Mouse (Mus musculus): ENCODE results near the gene Scel.
"Not testable (repeated sequence)": the region's sequence is repeated elsewhere in the genome, so short reads cannot be mapped to it uniquely, and the experiment has no call there.

Gene Scel

DNA sequence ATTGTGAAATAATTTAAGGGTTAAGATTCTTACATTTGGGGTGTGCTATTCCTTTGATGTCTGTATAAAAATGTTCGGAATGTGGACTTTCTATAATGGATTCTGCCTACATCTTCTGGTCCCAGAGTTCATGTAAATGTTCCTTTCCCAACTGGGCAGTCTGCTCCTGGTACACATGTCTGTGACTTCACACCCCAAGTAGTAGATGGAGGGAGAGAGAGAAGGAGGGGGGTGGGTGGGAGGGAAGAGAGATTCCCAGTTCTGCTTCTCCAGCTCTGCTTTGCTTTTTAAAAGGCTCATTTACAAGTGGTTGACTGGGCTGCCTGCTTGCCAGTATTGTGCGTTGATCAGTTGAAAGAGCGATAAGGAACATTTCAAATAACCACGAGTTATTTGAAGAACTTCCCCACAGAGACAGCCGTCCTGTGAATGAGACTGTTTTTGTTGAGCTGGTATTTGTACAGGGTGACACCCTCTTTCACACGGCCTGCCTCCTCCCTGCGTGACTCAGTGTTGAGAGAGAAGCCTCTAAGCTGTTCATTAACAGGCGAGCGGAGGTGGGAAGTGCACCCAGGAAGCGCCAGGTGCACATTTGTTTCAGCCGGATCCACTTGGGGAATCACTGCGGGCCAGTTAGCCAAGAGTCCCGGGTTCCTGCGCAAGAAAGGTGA lies at the start of gene Scel:
Gene Scel (plus strand): TSS at position 541 of the 671 bp plus-strand sequence.
- peak; percentile 15 for DNase-seq

DNA sequence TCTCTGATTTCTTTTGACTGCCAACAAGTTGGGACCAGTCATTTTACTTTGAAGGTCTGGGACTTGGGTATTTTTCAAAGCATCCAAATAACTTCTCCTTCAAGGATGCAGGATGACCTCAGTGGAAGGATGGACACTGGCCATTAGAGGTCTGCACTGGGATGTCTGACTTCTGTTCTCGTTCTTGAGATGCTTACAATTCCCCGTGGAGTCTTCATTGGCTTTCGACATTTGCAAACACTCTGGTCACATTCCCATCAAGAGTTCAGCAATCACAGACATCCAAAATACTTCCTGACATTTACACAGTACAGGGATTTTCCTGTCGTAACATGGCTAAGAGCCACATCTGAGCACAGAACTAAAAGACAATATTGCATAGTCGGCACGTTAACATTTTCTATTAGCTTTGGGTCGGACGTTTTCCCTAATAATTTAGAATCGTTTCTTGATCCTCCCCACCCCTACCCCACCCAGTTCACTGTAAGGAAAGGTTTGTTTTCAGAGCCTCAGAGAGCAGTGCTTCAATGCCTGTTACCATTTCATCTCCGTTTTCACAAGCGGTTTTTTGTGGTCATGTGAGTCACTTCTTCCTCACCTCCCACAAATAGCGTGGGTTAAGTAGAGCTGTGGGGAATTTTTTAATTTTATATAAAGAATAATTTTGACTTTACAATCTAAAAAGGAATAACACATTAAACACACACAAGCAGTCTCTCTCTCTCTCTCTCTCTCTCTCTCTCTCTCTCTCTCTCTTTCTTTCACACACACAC lies 44.3 kb upstream of the Scel start:
- DNase-seq = no peak

DNA sequence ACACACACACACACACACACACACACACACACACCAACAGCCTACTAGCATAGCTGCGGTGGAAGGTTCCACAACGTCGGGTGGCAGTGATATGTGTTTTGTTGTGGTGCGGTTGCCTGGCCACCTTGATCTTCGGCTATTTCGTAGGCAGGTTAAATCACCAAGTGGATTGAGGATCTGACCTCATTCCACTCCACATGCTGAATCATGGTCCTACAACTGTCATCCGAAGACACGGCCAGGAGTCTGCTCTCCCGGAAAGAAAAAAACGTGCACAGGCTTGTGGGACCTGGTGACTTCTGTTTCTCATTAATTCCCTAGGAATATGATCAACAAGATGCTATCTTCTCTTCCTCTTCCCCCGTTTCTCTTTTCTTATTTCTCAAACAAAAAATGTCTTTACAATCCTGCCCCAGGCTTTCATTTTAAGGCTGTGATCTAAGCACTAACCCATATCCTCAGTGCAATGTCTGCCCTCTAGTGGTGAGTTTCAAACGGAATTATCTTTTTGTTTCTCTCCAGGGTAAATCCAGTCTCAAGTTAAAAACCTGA lies 43.6 kb upstream of the Scel start:
- DNase-seq = peak; percentile 61

GRCm38 (mm10) chr14:103471074-103471778 lies 41.9 kb upstream of the Scel start:
- DNase-seq = no peak

DNA sequence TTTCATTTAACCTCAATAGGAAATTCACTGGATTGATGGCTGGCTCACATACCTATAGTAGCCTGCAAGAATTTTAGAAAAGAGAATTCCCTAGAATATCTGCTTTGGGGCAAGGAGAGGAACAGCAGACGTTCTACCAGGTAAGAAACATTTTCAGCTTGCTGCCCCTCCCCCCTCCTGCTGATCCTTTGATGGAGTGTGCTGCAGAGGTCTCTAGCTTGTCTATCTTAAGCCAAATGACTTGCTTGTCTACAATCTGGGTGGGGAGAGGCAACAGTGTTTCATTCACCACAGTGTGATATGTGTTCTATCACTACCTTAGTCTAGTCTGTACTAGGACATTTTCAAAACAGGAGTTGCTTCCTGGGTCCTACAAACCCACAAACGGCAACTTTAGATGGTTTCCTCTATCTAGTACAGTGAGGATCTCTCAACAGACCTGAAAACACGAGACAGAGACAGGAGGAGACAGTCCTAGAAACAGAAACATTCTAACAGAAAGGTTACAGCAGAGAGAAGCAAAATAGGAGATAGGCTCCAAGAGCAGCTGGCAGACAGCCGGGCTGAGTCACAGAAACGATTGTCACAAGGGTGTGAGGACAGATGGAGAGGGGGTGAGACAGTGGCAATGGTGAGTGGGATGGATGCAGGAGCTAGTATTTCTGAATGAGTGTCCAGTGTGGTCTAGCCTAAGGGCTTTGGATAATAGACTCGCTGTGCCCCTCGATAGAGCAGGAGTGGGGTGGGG lies 41.2 kb upstream of the Scel start:
- peak; percentile 91 for DNase-seq

- DNase-seq = no peak
Observed at GRCm38 (mm10) chr14:103472554-103472905, 40.6 kb upstream of the Scel start.

GRCm38 (mm10) chr14:103475312-103475711 lies 37.8 kb upstream of the Scel start:
- DNase-seq = no peak

- not testable (repeated sequence) for DNase-seq
Observed at GRCm38 (mm10) chr14:103476232-103476631, 36.9 kb upstream of the Scel start.

- DNase-seq = no peak
Observed at GRCm38 (mm10) chr14:103477281-103477680, 35.9 kb upstream of the Scel start.

DNA sequence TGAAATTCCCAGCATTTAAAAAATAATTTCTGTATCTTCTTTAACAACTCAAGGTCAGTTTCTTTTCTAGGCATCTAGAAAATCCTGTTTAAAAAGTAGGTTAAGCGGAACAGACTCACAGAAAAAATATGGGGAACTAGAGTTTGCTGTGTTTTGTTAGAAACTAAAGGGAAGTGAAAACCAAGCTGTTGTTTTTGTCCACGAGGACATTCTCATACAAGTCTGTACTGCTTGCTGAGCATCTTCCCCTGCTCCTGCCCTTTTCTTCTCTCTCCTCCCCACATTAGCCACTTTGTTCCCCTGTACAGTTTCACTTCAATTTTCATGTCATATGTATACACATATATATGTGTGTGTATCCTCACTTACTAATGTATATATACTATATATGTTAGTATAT lies 35.2 kb upstream of the Scel start:
- DNase-seq = no peak

DNA sequence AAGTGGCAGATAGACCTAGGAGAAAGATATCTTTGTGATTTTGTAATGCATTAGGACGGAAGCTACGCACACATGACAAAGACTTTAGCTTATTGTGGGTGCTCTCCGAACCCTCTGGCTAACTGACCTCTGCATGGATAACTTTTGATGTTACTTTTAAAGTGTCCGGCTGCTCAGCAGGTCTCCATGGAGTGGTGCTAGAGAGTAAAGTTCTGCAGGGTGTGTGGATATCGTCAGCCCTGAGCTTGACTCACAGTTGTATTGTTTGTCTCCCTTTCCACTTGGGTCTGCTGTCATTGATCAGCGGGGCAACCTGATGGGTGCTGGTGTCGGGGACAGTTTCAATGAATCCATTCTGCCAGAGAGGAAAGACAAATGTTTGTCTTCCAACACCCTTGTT lies 33.7 kb upstream of the Scel start:
- DNase-seq = no peak

GRCm38 (mm10) chr14:103481514-103481913 lies 31.6 kb upstream of the Scel start:
- DNase-seq = no peak

DNA sequence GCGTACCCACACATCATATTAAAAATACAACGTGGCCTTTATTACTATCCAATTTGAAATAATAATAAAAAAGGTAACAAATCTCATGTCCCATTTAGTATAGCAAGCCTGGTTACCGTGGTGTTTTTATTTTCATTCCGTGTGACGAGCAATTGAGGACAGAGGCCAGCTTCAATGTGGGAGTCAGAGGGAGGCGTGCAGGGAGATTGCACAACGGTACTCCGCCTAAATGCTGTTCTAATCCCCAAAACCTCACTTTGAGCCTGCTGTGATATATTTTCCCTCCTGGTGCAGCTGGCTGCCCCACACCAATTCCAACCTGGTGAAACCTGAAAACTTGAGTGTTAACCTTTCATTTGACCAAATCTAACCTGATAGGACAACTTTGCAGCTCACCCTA lies 27.5 kb upstream of the Scel start:
- DNase-seq = no peak

GRCm38 (mm10) chr14:103486974-103487373 lies 26.2 kb upstream of the Scel start:
- DNase-seq = no peak

- no peak for DNase-seq
Observed at GRCm38 (mm10) chr14:103488659-103489058, 24.5 kb upstream of the Scel start.

DNA sequence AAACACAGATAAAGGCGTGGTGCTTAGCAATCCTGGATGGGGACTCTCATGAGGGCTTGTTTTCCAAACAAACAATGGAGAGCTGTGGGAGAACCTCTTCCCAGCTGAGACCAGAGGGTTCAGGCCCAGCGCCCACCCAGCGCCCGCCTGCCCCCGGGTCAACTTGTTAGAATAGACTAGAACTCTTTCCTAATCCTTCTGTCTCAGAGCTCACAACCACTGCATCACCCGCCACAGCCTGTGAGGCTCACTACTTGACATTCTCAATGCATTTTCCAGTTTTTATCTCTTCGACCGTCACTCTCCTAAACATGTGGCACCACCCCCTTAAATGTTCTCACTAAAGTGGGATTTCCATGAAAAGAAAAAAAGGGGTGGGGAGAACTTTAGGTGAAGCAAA lies 14.9 kb upstream of the Scel start:
- DNase-seq = no peak

DNA sequence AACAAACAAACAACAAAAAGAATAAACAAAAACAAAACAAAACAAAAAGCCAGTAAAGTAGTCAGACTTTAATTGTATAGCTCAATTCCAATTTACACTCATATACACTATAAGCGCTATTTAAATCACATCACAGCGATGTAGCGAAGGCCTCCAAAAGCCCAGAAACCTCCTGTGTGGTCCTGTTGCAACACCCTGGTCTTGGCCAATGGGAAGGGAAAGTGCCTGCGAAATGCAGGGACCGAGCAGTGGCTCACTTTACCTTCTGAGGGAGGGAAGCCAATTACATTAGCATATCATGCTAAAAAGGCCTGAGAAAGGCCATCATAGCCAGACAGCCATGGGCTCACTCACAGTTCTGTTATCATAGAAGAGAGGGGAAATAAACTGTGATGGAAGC lies 14.5 kb upstream of the Scel start:
- no peak for DNase-seq

- no peak for DNase-seq
Observed at GRCm38 (mm10) chr14:103499060-103499459, 14.1 kb upstream of the Scel start.

DNA sequence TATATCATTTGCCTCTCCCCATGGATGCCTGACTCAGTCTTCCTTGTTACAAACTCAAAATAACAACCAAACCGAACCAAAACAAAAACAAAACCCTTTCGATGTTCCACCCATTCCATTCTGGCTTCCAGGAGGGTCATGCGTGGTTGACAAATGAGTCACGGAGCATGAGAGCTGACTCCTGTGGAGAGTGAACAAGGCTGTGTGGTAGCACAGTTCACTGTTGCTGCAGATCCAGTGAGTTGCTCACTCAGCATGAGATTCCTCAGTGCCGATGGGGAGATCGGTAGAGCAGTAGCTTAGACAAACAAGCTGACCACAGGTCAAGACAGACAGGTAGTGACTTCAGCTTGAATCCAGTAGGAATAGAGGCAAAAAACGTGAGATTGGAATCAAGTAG lies 12.8 kb upstream of the Scel start:
- no peak for DNase-seq

DNA sequence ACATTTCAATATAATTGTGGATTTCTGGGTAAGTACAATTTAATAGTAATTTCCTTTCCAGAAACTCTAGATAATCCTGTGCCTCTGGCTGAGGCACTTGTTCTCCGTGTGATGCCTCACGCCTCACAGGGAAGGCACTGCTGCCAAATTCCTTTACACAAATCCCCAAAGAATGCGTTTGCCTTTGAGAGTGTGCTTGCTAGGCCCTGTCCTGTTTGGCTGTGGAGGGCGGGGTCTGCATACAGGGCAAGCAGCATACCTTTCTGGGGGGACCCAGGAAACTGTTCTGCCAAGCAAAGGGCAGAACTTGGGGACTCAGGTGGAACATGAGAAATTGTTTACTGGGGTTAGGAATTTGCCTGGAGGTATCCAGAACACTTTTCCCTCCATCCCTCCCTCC lies 12.2 kb upstream of the Scel start:
- no peak for DNase-seq

- DNase-seq = no peak
Observed at GRCm38 (mm10) chr14:103504514-103504913, 8.6 kb upstream of the Scel start.

DNA sequence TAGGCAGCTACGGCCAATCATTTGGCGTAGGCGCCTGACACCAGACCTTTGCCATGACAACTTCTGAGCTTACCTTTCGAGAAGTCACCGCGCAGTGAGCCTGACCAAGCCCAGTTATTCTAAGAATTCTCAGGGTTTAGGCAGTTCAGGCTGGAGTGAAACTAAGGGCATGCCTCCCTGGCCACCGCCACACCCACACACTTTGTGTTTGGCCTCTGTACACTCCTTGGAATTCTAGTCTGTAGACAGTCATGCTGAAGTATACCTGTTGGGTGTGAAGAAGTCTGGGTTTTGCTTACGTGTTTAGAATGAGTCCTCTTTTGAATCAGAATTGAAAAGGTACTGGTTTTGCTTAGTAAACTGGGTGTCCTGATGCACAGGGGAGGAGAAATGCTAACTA lies 3.6 kb upstream of the Scel start:
- DNase-seq = no peak

GRCm38 (mm10) chr14:103513473-103513811 lies 300 bp downstream of the Scel start:
- no peak for DNase-seq

Measured in layer of hippocampus, adult 9-11 months (tissue).